8 mouse cellular contexts compared by ENCODE assay signal in genomic region chr7:64751465-64751864, GRCm38 (mm10).
DNase-seq lines count a peak whose midpoint lies in the region; ATAC-seq and TF ChIP-seq lines count a peak whose summit lies in the region.

No protein-coding gene starts in this region.

- no peak overlapping the region for H3K27ac ChIP-seq in CH12.LX (ENCODE audit: insufficient read depth, low read depth)
- H3K27ac ChIP-seq in embryonic facial prominence, embryonic 10.5 days (replicated peaks): no peak overlapping the region
- H3K27ac ChIP-seq in heart, postnatal 0 days (ENCODE audit: low read depth): no peak overlapping the region
- no peak overlapping the region for H3K27ac ChIP-seq in lung, embryonic 15.5 days

- TF ChIP-seq EP300 in CH12.LX (IDR thresholded peaks at IDR 0.05; ENCODE audit: low read length): no peak
- TF ChIP-seq EP300 in heart, postnatal 0 days (IDR thresholded peaks at IDR 0.05; ENCODE audit: low read depth): no peak

- no peaks in the 10 kb centered on the region; a peak in 1 of 4 replicates for H3K4me1 ChIP-seq in CH12.LX (ENCODE audit: control insufficient read depth in 1 of 2, insufficient read depth in 2 of 2)
- peaks cover 8% of the 10 kb centered on the region for H3K4me1 ChIP-seq in embryonic facial prominence, embryonic 10.5 days
- no peaks in the 10 kb centered on the region for H3K4me1 ChIP-seq in heart, postnatal 0 days (ENCODE audit: control insufficient read depth, insufficient read depth)
- no peaks in the 10 kb centered on the region for H3K4me1 ChIP-seq in lung, embryonic 15.5 days

- DNase-seq in CH12.LX (ENCODE audit: extremely low read depth): no peak
- peak; percentile 52 for DNase-seq in adrenal gland, adult 2 months
- DNase-seq in embryonic facial prominence, embryonic 10.5 days (ENCODE audit: low spot score): peak; percentile 80
- DNase-seq in heart, postnatal 0 days (ENCODE audit: low spot score): peak; percentile 56
- peak; percentile 50 to 58 for DNase-seq in kidney, postnatal 25 days
- peak; percentile 52 for DNase-seq in ovary, postnatal 14 days (ENCODE audit: low spot score)
- DNase-seq in yolk sac, embryonic 10.5 days (ENCODE audit: low spot score): peak; percentile 31

- TF ChIP-seq POLR2A in CH12.LX (IDR thresholded peaks at IDR 0.05; ENCODE audit: low read depth, low read length): no peak

- TF ChIP-seq CTCF in CH12.LX (conservative IDR thresholded peaks at IDR 0.05 in 1 of 2, IDR thresholded peaks at IDR 0.05 in 1 of 2; ENCODE audit: low read depth in 2 of 2, low read length in 2 of 2): peak; percentile 69 to 89
- peak; percentile 92 for TF ChIP-seq CTCF in heart, postnatal 0 days (IDR thresholded peaks at IDR 0.05; ENCODE audit: low read depth)

- no peaks in the 10 kb centered on the region for H3K79me2 ChIP-seq in CH12.LX (replicated peaks; ENCODE audit: control insufficient read depth, extremely low read depth, insufficient read depth, poor library complexity, severe bottlenecking)

- ATAC-seq in heart, postnatal 0 days (ENCODE audit: insufficient read depth, low read depth): no peak; the same call in 1 of the 2 replicates
- ATAC-seq in lung, embryonic 15.5 days (ENCODE audit: borderline replicate concordance, extremely low read depth, low FRiP score, low TSS enrichment): peak; percentile 39; the same call in 1 of the 2 replicates

- dilution Hi-C loops in CH12.LX (cut with MboI; ENCODE audit: extremely low pct_ligation_motif_present, extremely low pct_unique_long_range_greater_than_20kb, low sequenced_read_pairs): no loop called here

- no peaks in the 10 kb centered on the region for H3K9me3 ChIP-seq in CH12.LX (replicated peaks; ENCODE audit: low read length)
- H3K9me3 ChIP-seq in embryonic facial prominence, embryonic 10.5 days: no peaks in the 10 kb centered on the region
- H3K9me3 ChIP-seq in heart, postnatal 0 days (replicated peaks; ENCODE audit: control insufficient read depth, low read length): no peaks in the 10 kb centered on the region
- no peaks in the 10 kb centered on the region for H3K9me3 ChIP-seq in lung, embryonic 15.5 days

- peaks cover 10% of the 10 kb centered on the region for H3K27me3 ChIP-seq in CH12.LX (replicated peaks)
- no peaks in the 10 kb centered on the region for H3K27me3 ChIP-seq in embryonic facial prominence, embryonic 10.5 days (replicated peaks; ENCODE audit: low read depth, poor library complexity, severe bottlenecking)
- H3K27me3 ChIP-seq in heart, postnatal 0 days (ENCODE audit: control insufficient read depth, insufficient read depth, low read length): no peaks in the 10 kb centered on the region
- H3K27me3 ChIP-seq in lung, embryonic 15.5 days: no peaks in the 10 kb centered on the region

- no peak overlapping the region for H3K9ac ChIP-seq in CH12.LX (ENCODE audit: insufficient read depth, low read depth)
- H3K9ac ChIP-seq in heart, postnatal 0 days (replicated peaks; ENCODE audit: low read depth, low read length): no peak overlapping the region
- H3K9ac ChIP-seq in lung, embryonic 15.5 days: no peak overlapping the region

- in situ Hi-C loops in CH12.LX (cut with MboI; ENCODE audit: low pct_ligation_motif_present, low pct_unique_long_range_greater_than_20kb, low sequenced_read_pairs): no loop called here

- H3K4me3 ChIP-seq in CH12.LX (replicated peaks in 1 of 3; ENCODE audit: low read depth in 2 of 3, low read length in 2 of 3, poor library complexity in 1 of 3): no peak overlapping the region
- no peak overlapping the region for H3K4me3 ChIP-seq in embryonic facial prominence, embryonic 10.5 days
- no peak overlapping the region for H3K4me3 ChIP-seq in heart, postnatal 0 days (ENCODE audit: low read depth, low read length)
- H3K4me3 ChIP-seq in lung, embryonic 15.5 days: no peak overlapping the region

- TF ChIP-seq RAD21 in CH12.LX (IDR thresholded peaks at IDR 0.05; ENCODE audit: low read depth, low read length): no peak; the same call in 1 of the 2 replicates

- WGBS in embryonic facial prominence, embryonic 10.5 days: 35% methylated on average over 5 of the region's 5 CpGs
- WGBS in heart, postnatal 0 days: 23% methylated on average over 5 of the region's 5 CpGs
- 26% methylated on average over 5 of the region's 5 CpGs for WGBS in lung, embryonic 15.5 days

- H3K36me3 ChIP-seq in CH12.LX (replicated peaks in 1 of 2; ENCODE audit: control insufficient read depth in 1 of 2, insufficient read depth in 1 of 2, low read length in 1 of 2): no peaks in the 10 kb centered on the region
- H3K36me3 ChIP-seq in embryonic facial prominence, embryonic 10.5 days (replicated peaks): no peaks in the 10 kb centered on the region
- no peaks in the 10 kb centered on the region for H3K36me3 ChIP-seq in heart, postnatal 0 days (replicated peaks; ENCODE audit: control insufficient read depth, insufficient read depth, low read length)
- H3K36me3 ChIP-seq in lung, embryonic 15.5 days: no peaks in the 10 kb centered on the region

- H3K4me2 ChIP-seq in CH12.LX (ENCODE audit: insufficient read depth, low read depth, poor library complexity, severe bottlenecking): no peak overlapping the region
- no peak overlapping the region for H3K4me2 ChIP-seq in heart, postnatal 0 days (ENCODE audit: low read depth, low read length)
- no peak overlapping the region for H3K4me2 ChIP-seq in lung, embryonic 15.5 days

TF ChIP-seq in CH12.LX, 34 proteins besides CTCF, POLR2A, EP300 and RAD21:
- TF ChIP-seq TBP (conservative IDR thresholded peaks at IDR 0.05; ENCODE audit: low read depth, low read length): no peak
- no peak for TF ChIP-seq ZNF384 (IDR thresholded peaks at IDR 0.05; ENCODE audit: low read depth, low read length)
- no peak for TF ChIP-seq USF2 (conservative IDR thresholded peaks at IDR 0.05; ENCODE audit: low read depth, low read length)
- TF ChIP-seq SMC3 (IDR thresholded peaks at IDR 0.05; ENCODE audit: low read depth, low read length): no peak; the same call in 1 of the 2 replicates
- no peak for TF ChIP-seq MAX (IDR thresholded peaks at IDR 0.05; ENCODE audit: low read length)
- no peak for TF ChIP-seq POLR2AphosphoS2 (IDR thresholded peaks at IDR 0.05; ENCODE audit: low read depth, low read length)
- no peak for TF ChIP-seq ZC3H11A (IDR thresholded peaks at IDR 0.05; ENCODE audit: low read depth, low read length)
- TF ChIP-seq MAFK (IDR thresholded peaks at IDR 0.05; ENCODE audit: insufficient replicate concordance, low read length): no peak
- TF ChIP-seq GABPA (IDR thresholded peaks at IDR 0.05; ENCODE audit: insufficient replicate concordance, low read depth, low read length): no peak
- TF ChIP-seq JUND (conservative IDR thresholded peaks at IDR 0.05; ENCODE audit: low read depth, low read length): no peak
- TF ChIP-seq BHLHE40 (IDR thresholded peaks at IDR 0.05; ENCODE audit: low read depth, low read length): no peak
- no peak for TF ChIP-seq CHD1 (IDR thresholded peaks at IDR 0.05; ENCODE audit: low read depth, low read length)
- TF ChIP-seq SIN3A (IDR thresholded peaks at IDR 0.05; ENCODE audit: low read length): no peak
- TF ChIP-seq MEF2A (IDR thresholded peaks at IDR 0.05; ENCODE audit: borderline replicate concordance, low read depth, low read length): no peak
- TF ChIP-seq NRF1 (IDR thresholded peaks at IDR 0.05; ENCODE audit: low read depth, low read length): no peak
- no peak for TF ChIP-seq ETS1 (conservative IDR thresholded peaks at IDR 0.05; ENCODE audit: low read depth, low read length)
- no peak for TF ChIP-seq USF1 (IDR thresholded peaks at IDR 0.05; ENCODE audit: low read depth, low read length)
- no peak for TF ChIP-seq MYC (IDR thresholded peaks at IDR 0.05; ENCODE audit: low read depth, low read length)
- TF ChIP-seq PAX5 (IDR thresholded peaks at IDR 0.05; ENCODE audit: low read length): no peak
- TF ChIP-seq RCOR1 (conservative IDR thresholded peaks at IDR 0.05; ENCODE audit: low read depth, low read length): no peak
